Mouse (Mus musculus) midbrain, embryonic 16.5 days (tissue): ENCODE results near the gene Siae. TPM values are rescaled to one million over a fixed set of nuclear protein-coding genes. Genes with fewer than 3 reads are reported as not detected.

ENCODE experiments used
- ATAC-seq: fragments of 200-750 bp; cut with Nextera tagmentation; 2 replicates; pipeline ENCODE4 v1.8.0; 2017; ENCODE audit warnings: moderate TSS enrichment
- H3K27ac ChIP-seq: fragments of 300-500 bp; sonication (generic); 2 replicates; pipeline ENCODE4 v1.5.1; 2014; ENCODE audit warnings: mild to moderate bottlenecking, low read length, mixed read lengths
- H3K27me3 ChIP-seq: fragments of 300-500 bp; sonication (generic); 2 replicates; pipeline ENCODE4 v1.6.1; 2014; ENCODE audit warnings: low read depth, low read length, mixed read lengths; ENCODE audit not compliant: control insufficient read depth, insufficient read depth
- H3K36me3 ChIP-seq: fragments of 300-500 bp; sonication (generic); 2 replicates; pipeline ENCODE4 v1.6.1; 2014; ENCODE audit warnings: mild to moderate bottlenecking, low read length, moderate library complexity, mixed read lengths; ENCODE audit not compliant: control insufficient read depth, insufficient read depth
- H3K4me1 ChIP-seq: fragments of 300-500 bp; sonication (generic); 2 replicates; pipeline ENCODE4 v1.6.1; 2014; ENCODE audit warnings: mild to moderate bottlenecking, low read length, mixed read lengths; ENCODE audit not compliant: control insufficient read depth, insufficient read depth
- H3K4me2 ChIP-seq: fragments of 300-500 bp; sonication (generic); 2 replicates; pipeline ENCODE4 v1.6.1; 2014; ENCODE audit warnings: mild to moderate bottlenecking, low read length, mixed read lengths
- H3K4me3 ChIP-seq: fragments of 300-500 bp; sonication (generic); 2 replicates; pipeline ENCODE4 v1.5.1; 2014; ENCODE audit warnings: low read depth, mild to moderate bottlenecking, low read length, moderate library complexity, mixed read lengths
- H3K9ac ChIP-seq: fragments of 300-500 bp; sonication (generic); 2 replicates; pipeline ENCODE4 v1.6.1; 2014; ENCODE audit warnings: low read depth, low read length, mixed read lengths
- H3K9me3 ChIP-seq: fragments of 300-500 bp; sonication (generic); replicated peaks from 2 replicates; pipeline ENCODE4 v1.6.1; 2014; ENCODE audit warnings: mild to moderate bottlenecking, low read length, mixed read lengths; ENCODE audit not compliant: control insufficient read depth, poor library complexity, severe bottlenecking
- WGBS: fragments of 180-500 bp; shearing (Covaris S2); extraction: QIAGEN DNeasy Blood & Tissue Kit; methylation state at CpG from one replicate; pipeline ENCODE4 v1.1.7; 2014; 5-methylcytosine and 5-hydroxymethylcytosine counted together
- polyA plus RNA-seq: library from polyadenylated mRNA; unstranded; fragments of >200 nt; fragmentation: Nextera tagmentation; extraction: Ambion mirVana; gene quantifications from 2 replicates; pipeline ENCODE4 v1.2.1, GENCODE M21; 2015

Siae gene
- polyA plus RNA-seq, 1 experiment from 2014 or later = 13.8 TPM

GRCm38 (mm10) chr9:37526443-37527395 is 28.8 kb upstream of the Siae start:
- H3K36me3 ChIP-seq = peaks cover 3% of the 10 kb centered on the region; the same call in 1 of the 2 replicates
- no peak overlapping the region for H3K27ac ChIP-seq
- peaks cover 25% of the 10 kb centered on the region for H3K4me1 ChIP-seq
- ATAC-seq = no peak
- H3K9ac ChIP-seq = no peak overlapping the region
- 24% methylated on average over 21 of the region's 21 CpGs for WGBS
- H3K27me3 ChIP-seq = peaks cover 40% of the 10 kb centered on the region
- H3K4me2 ChIP-seq = no peak overlapping the region
- no peaks in the 10 kb centered on the region for H3K9me3 ChIP-seq
- H3K4me3 ChIP-seq = no peak overlapping the region

- no peaks in the 10 kb centered on the region for H3K9me3 ChIP-seq
- peaks cover 43% of the 10 kb centered on the region for H3K27me3 ChIP-seq
- H3K4me2 ChIP-seq = peak within 1 kb of the TSS; percentile 12; the same call in 1 of the 2 replicates
- H3K36me3 ChIP-seq = peaks cover 3% of the 10 kb centered on the region; the same call in 1 of the 2 replicates
- no peak within 1 kb of the TSS; the same call in 1 of the 2 replicates for H3K9ac ChIP-seq
- no peak for ATAC-seq
- peak within 1 kb of the TSS; percentile 12; the same call in 1 of the 2 replicates for H3K4me3 ChIP-seq
- H3K27ac ChIP-seq = peak within 1 kb of the TSS; percentile 12; the same call in 1 of the 2 replicates
- H3K4me1 ChIP-seq = peaks cover 25% of the 10 kb centered on the region
- WGBS = 5% methylated on average over 41 of the region's 41 CpGs
Observed at GRCm38 (mm10) chr9:37527396-37528224, 27.9 kb upstream of the Siae start, which contains the start of gene Esam. Esam (plus strand) TSS chr9:37528078.

- H3K27me3 ChIP-seq = peaks cover 43% of the 10 kb centered on the region
- no peaks in the 10 kb centered on the region for H3K9me3 ChIP-seq
Observed at GRCm38 (mm10) chr9:37528225-37528970, 27.1 kb upstream of the Siae start.

GRCm38 (mm10) chr9:37530031-37530887 is 25.2 kb upstream of the Siae start:
- 2% methylated on average over 32 of the region's 32 CpGs for WGBS
- ATAC-seq = peak; percentile 43
- H3K4me2 ChIP-seq = peak overlapping the region; percentile 81
- H3K27ac ChIP-seq = no peak overlapping the region
- H3K4me3 ChIP-seq = peak overlapping the region; percentile 40
- H3K27me3 ChIP-seq = peaks cover 43% of the 10 kb centered on the region
- H3K9ac ChIP-seq = peak overlapping the region; percentile 32
- H3K4me1 ChIP-seq = peaks cover 25% of the 10 kb centered on the region
- no peaks in the 10 kb centered on the region; the same call in 1 of the 2 replicates for H3K36me3 ChIP-seq
- no peaks in the 10 kb centered on the region for H3K9me3 ChIP-seq

More at GRCm38 (mm10) chr9:37528225-37528970, 27.1 kb upstream of the Siae start:
- no peak for ATAC-seq
- H3K4me2 ChIP-seq = no peak overlapping the region
- H3K36me3 ChIP-seq = no peaks in the 10 kb centered on the region; the same call in 1 of the 2 replicates
- H3K4me3 ChIP-seq = peak overlapping the region; percentile 12; the same call in 1 of the 2 replicates
- no peak overlapping the region for H3K9ac ChIP-seq
- 27% methylated on average over 9 of the region's 9 CpGs for WGBS
- peak overlapping the region; percentile 12; the same call in 1 of the 2 replicates for H3K27ac ChIP-seq
- H3K4me1 ChIP-seq = peaks cover 25% of the 10 kb centered on the region

GRCm38 (mm10) chr9:37530888-37531705 is 24.4 kb upstream of the Siae start:
- H3K4me2 ChIP-seq = peak overlapping the region; percentile 81
- WGBS = 2% methylated on average over 31 of the region's 31 CpGs
- H3K9me3 ChIP-seq = no peaks in the 10 kb centered on the region
- peaks cover 37% of the 10 kb centered on the region for H3K27me3 ChIP-seq
- H3K27ac ChIP-seq = peak overlapping the region; percentile 10
- no peaks in the 10 kb centered on the region; the same call in 1 of the 2 replicates for H3K36me3 ChIP-seq
- H3K9ac ChIP-seq = peak overlapping the region; percentile 57
- peaks cover 25% of the 10 kb centered on the region for H3K4me1 ChIP-seq
- peak; percentile 71 for ATAC-seq
- H3K4me3 ChIP-seq = peak overlapping the region; percentile 40

GRCm38 (mm10) chr9:37536851-37537250 is 18.6 kb upstream of the Siae start:
- ATAC-seq = no peak
- H3K4me2 ChIP-seq = no peak overlapping the region
- 83% methylated on average over 4 of the region's 4 CpGs for WGBS
- no peaks in the 10 kb centered on the region for H3K4me1 ChIP-seq
- no peak overlapping the region for H3K27ac ChIP-seq
- peaks cover 2% of the 10 kb centered on the region; the same call in 1 of the 2 replicates for H3K27me3 ChIP-seq
- no peak overlapping the region for H3K4me3 ChIP-seq
- no peak overlapping the region for H3K9ac ChIP-seq
- no peaks in the 10 kb centered on the region for H3K9me3 ChIP-seq
- H3K36me3 ChIP-seq = no peaks in the 10 kb centered on the region

GRCm38 (mm10) chr9:37537658-37538250 is 17.7 kb upstream of the Siae start:
- Histone ChIP-seq H3K36me3 (no peaks in the 10 kb centered on the region), H3K4me2 (no peak overlapping the region), H3K4me1 (no peaks in the 10 kb centered on the region), H3K27ac (no peak overlapping the region), H3K27me3 (no peaks in the 10 kb centered on the region), H3K9ac (no peak overlapping the region), H3K4me3 (no peak overlapping the region), H3K9me3 (no peaks in the 10 kb centered on the region)
- ATAC-seq = no peak
- 78% methylated on average over 5 of the region's 5 CpGs for WGBS
